Mouse (Mus musculus): ENCODE measurements around the gene Clmp.

DNA sequence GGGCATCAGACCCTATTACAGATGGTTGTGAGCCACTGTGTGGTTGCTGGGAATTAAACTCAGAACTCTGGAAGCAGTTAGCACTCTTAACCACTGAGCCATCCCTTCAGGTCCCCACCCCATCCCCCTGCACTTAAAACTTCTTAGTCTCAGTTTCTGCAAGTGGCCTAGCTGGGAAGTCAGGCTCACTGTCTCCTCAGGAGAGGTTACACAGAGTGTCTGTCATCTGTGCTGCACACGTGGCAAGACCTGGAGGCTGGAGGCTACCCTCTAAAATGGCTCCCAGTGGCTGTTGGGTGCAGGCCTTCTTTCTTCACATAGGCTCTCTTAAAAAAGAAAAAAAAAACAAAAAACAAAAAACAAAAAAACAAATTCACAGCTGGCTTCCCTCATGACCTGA, 90.3 kb downstream of the Clmp start:
- TF ChIP-seq CTCF (IDR thresholded peaks at IDR 0.05; ENCODE audit: low read depth, low read length) = no peak
- no peak for TF ChIP-seq POLR2A (IDR thresholded peaks at IDR 0.05; ENCODE audit: borderline replicate concordance, low read depth, low read length)

Data from bone marrow macrophage, adult 2 months (primary cell).